Mouse (Mus musculus) kidney, adult 2 months (tissue): ENCODE measurements around the gene Mrpl47. TPM values are rescaled to one million over a fixed set of nuclear protein-coding genes. Genes with fewer than 3 reads are reported as not detected.
"Not testable (repeated sequence)": the region's sequence is repeated elsewhere in the genome, so short reads cannot be mapped to it uniquely, and the experiment has no call there.

Experiments used
- DNase-seq: peaks from one replicate; pipeline ENCODE4 v3.0.0; 2021
- H3K27ac ChIP-seq: fragments of 200-500 bp; 2 replicates; pipeline ENCODE4 v1.5.1; 2012; ENCODE audit warnings: low read depth, low read length, control low read depth, inconsistent platforms; ENCODE audit not compliant: insufficient read depth
- H3K27me3 ChIP-seq: fragments of 200-500 bp; replicated peaks from 2 replicates; pipeline ENCODE4 v1.6.1; 2012; ENCODE audit warnings: mild to moderate bottlenecking, moderate library complexity, low read length, inconsistent platforms; ENCODE audit not compliant: control insufficient read depth, insufficient read depth
- H3K36me3 ChIP-seq: fragments of 200-500 bp; 2 replicates; pipeline ENCODE4 v1.6.1; 2012; ENCODE audit warnings: mild to moderate bottlenecking, moderate library complexity, low read length, inconsistent platforms; ENCODE audit not compliant: control insufficient read depth, insufficient read depth
- H3K4me1 ChIP-seq: fragments of 200-500 bp; 2 replicates; pipeline ENCODE4 v1.6.1; 2011; ENCODE audit warnings: low read length; ENCODE audit not compliant: control insufficient read depth, insufficient read depth
- H3K4me3 ChIP-seq: fragments of 200-500 bp; 2 replicates; pipeline ENCODE4 v1.5.1; 2011; ENCODE audit warnings: mild to moderate bottlenecking, low read depth, low read length, control low read depth; ENCODE audit not compliant: insufficient read depth
- CTCF ChIP-seq: fragments of 200-500 bp; conservative IDR thresholded peaks from 2 replicates; pipeline ENCODE4 v1.5.1; 2011; ENCODE audit warnings: low read depth, mild to moderate bottlenecking, control low read depth, low read length, moderate library complexity, mixed read lengths; ENCODE audit not compliant: insufficient read depth, insufficient read length
- POLR2A ChIP-seq: fragments of 200-500 bp; IDR thresholded peaks from one replicate; pipeline ENCODE4 v1.6.1; 2011; ENCODE audit warnings: low read depth, low read length, control low read depth
- WGBS: fragments of 180-500 bp; shearing (Covaris S2); methylation state at CpG from one replicate; pipeline ENCODE4 v1.1.7; 2018; 5-methylcytosine and 5-hydroxymethylcytosine counted together
- polyA plus RNA-seq: library from polyadenylated mRNA; depleted of rRNA; stranded (reverse); fragments of >200 nt; gene quantifications from 2 replicates; pipeline ENCODE4 v1.2.3, GENCODE M21; 2012

Mrpl47 gene
- polyA plus RNA-seq, 1 experiment, result 4.4 TPM

DNA sequence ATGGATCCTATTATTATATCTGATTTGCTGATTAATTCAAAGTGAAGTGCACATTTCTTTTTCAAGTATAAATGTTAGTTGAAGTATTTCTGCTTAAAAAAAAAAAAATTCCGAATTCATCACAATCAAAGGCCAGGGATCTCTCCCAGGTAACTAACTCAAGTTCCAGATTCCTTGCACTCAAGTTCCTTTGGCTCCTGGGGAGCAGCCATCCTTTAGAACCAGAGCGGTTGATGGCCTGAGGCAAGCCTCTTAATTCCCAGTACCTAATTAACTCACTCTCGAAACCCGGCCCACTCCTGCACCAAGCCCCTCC is 29.4 kb downstream of the Mrpl47 start:
- H3K4me3 ChIP-seq, result peak overlapping the region; percentile 46
- H3K27me3 ChIP-seq, result no peaks in the 10 kb centered on the region
- no peak for DNase-seq
- TF ChIP-seq CTCF (no peak), POLR2A (no peak)
- no peaks in the 10 kb centered on the region for H3K36me3 ChIP-seq
- WGBS, result 3% methylated on average over 4 of the region's 4 CpGs
- H3K4me1 ChIP-seq, result no peaks in the 10 kb centered on the region; the same call in 1 of the 2 replicates
- H3K27ac ChIP-seq, result no peak overlapping the region

DNA sequence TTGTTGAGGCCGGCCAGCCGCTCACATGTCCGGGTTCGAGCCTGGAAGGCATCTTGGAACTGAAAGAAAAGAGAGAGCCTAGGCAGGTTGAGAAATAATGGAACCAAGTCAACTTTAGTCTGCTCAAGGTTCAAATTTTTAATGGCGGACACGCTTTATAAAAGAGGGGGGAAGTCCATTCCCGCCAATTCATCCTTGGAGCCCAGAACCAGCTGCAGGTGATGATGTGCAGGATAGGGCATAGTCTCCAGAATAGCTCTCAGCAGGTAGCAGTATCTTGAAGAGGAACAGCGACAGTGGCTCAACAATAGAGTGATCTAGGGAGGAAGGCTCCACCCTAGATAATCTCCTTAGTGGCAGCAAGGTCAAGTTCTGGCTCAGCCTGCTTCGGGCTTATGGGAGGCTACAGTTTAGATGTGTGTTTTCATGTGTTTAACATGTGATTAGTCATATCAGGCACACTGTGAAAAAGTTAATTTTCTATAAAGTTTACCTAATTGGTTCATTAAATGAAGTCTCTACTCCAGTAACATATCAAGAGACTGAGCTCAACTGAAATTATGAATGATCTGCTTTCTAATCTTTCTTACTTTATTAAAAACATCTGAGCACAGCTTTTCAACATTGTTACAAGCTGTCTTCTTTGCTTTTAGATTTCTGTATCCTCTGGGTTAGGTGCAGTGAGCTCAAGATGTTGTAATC is 31.6 kb downstream of the Mrpl47 start, which contains the start of gene Actl6a:
Gene Actl6a, plus strand, starts transcription at position 652 of the 702 bp plus-strand sequence.
- not testable (repeated sequence) for DNase-seq, H3K27me3 ChIP-seq, H3K36me3 ChIP-seq, H3K4me3 ChIP-seq, H3K4me1 ChIP-seq, H3K27ac ChIP-seq
- WGBS, result 83% methylated on average over 9 of the region's 9 CpGs

DNA sequence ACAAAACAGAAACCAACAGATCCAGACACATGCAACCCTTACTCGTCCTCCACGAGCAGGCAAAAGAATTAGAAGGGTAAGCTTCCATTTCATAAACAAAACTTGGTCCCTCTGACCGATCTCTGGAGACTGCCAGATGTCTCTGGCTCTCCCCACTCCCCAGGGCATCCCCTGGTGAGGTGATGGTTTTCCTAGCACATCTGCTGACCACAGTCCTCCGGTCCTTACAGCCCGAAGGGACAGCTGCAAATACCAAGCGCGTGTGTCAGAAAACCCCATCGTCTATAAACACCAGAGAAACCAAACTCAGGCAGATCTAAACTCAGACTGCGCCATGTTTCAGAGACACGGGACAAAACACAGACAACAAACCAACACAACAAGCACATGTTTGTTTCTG is 32.8 kb downstream of the Mrpl47 start:
- H3K27me3 ChIP-seq, H3K4me1 ChIP-seq, DNase-seq, H3K36me3 ChIP-seq, H3K27ac ChIP-seq, H3K4me3 ChIP-seq: not testable (repeated sequence)
- 95% methylated on average over 10 of the region's 10 CpGs for WGBS

DNA sequence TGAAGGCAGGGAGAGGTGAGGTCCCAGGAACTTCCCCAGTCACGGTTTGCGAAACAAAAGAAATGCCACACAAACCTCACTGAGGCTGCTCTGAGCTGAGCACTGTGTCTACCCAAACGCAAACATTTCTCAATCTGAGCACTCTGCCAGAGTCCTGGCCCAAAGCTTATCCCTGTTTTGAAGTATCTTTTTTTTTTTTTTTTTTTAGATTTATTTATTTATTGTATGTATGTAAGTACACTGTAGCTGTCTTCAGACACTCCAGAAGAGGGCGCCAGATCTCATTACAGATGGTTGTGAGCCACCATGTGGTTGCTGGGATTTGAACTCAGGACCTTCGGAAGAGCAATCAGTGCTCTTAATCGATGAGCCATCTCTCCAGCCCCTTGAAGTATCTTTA is 33.4 kb downstream of the Mrpl47 start:
- H3K4me3 ChIP-seq, DNase-seq, H3K27me3 ChIP-seq, H3K4me1 ChIP-seq, H3K36me3 ChIP-seq, H3K27ac ChIP-seq: not testable (repeated sequence)
- 93% methylated on average over 6 of the region's 6 CpGs for WGBS

DNA sequence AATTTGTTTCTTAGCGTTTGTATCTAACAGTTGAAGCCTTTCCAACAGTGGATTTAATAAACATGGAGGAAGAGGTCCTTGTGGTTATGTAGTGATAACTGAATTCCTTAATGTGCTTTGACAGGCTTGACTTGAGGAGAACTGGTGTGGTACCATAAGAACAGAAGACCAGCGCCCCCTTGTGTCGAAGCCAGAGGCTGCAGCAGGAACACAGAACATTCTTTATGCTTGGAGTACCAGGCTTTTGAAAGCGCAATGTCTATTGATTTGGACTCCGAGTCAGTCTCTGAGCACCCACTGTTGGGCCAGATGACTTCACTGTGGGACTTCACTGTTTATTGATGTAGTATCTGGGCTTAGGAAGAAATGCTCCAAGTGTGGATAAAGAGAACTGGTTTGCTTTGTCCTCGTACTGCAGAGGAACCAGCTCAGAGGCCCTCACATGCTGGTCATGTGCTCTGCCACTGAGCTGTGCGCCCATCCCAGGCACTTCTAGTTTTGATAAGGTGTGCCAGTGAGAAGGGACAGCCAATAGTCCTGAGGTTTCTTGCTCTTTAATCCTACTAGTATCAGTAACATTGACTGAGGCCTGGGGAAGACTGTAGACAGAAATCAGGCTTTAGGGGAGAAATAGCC is 39.1 kb downstream of the Mrpl47 start:
- Histone ChIP-seq H3K27ac (no peak overlapping the region), H3K4me3 (no peak overlapping the region), H3K36me3 (no peaks in the 10 kb centered on the region), H3K4me1 (0 out of 2 replicates have a peak, but pooled peaks cover 3% of the 10 kb centered on the region), H3K27me3 (no peaks in the 10 kb centered on the region)
- peak; percentile 93 for DNase-seq
- 34% methylated on average over 7 of the region's 7 CpGs for WGBS
- no peak for TF ChIP-seq POLR2A
- peak; percentile 96 for TF ChIP-seq CTCF

DNA sequence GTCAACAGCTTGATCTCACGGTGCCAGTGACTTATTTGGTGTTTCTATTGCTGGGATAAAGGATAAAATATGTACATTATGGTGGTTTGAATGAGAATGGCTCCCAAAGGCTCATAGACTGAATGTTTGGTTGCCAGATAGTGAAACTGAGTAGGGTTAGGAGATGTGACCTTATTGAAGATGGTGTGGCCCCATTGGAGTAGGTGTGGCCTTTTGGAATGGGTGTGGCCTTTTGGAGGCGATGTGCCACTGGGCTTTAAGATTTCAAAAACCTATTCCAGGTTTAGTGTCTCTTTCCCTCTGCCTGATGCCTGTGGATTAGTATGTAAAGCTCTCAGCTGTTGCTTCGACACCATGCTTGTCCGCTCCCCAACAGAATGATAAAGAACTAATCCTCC is 41.8 kb downstream of the Mrpl47 start:
- TF ChIP-seq POLR2A (no peak), CTCF (no peak)
- 86% methylated on average over 4 of the region's 4 CpGs for WGBS
- no peak overlapping the region for H3K27ac ChIP-seq
- H3K27me3 ChIP-seq, result no peaks in the 10 kb centered on the region; the same call in 1 of the 2 replicates
- no peaks in the 10 kb centered on the region for H3K36me3 ChIP-seq
- H3K4me3 ChIP-seq, result no peak overlapping the region
- DNase-seq, result no peak
- 0 out of 2 replicates have a peak, but pooled peaks cover 3% of the 10 kb centered on the region for H3K4me1 ChIP-seq

DNA sequence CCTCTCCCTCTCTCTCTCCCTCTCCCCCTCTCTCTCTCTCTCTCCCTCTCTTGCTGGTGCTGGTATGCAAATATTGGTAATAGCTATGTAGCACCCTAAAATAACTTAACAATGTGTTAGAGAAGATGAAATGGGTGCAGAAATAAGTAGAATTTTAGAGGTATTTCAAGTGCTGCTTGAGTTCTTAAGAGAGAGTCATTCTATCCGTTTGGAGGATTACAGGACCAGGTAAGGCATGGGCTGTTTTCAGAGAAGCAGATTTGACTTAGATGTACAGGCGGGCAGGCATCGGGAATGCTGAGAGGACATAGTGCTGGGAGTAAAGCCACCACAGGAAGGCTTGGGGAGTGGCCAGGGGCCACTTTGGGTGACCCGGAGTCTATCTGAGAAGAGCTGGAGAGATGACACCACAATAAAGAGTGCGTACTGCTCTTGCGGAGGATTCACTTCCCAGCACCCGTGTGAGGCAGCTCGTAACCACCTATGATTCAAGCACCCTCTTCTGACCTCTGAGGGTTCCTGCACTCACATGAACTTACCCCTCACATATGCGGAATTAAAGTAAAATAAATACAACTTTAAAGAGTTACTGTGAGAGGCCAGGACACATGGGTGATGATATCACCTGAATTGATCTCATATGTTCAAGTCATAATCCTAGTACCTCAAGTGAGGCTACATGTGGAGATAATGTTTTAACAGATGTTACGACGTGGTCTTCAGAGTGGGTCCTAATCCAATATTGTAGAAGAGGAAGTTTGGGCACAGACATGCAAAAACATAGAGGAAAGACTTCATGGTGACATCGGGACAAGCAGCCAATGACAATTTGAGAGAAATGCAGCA is 42.4 kb downstream of the Mrpl47 start:
- H3K27ac ChIP-seq, result no peak overlapping the region
- no peaks in the 10 kb centered on the region; the same call in 1 of the 2 replicates for H3K27me3 ChIP-seq
- H3K4me3 ChIP-seq, result no peak overlapping the region
- DNase-seq, result peak; percentile 5
- no peaks in the 10 kb centered on the region for H3K36me3 ChIP-seq
- TF ChIP-seq POLR2A (no peak), CTCF (no peak; the same call in 1 of the 2 replicates)
- 44% methylated on average over 12 of the region's 12 CpGs for WGBS
- 0 out of 2 replicates have a peak, but pooled peaks cover 3% of the 10 kb centered on the region for H3K4me1 ChIP-seq
